Mouse (Mus musculus) G1E (cell line): Measurements from ENCODE around the gene Bglap2.

Experiments used
- CTCF ChIP-seq: IDR thresholded peaks from 2 replicates; pipeline ENCODE4 v1.5.1; 2012; ENCODE audit warnings: low read depth, low read length, inconsistent platforms, mixed read lengths
- GATA1 ChIP-seq: IDR thresholded peaks from 2 replicates; pipeline ENCODE4 v1.6.1; 2012; ENCODE audit warnings: borderline replicate concordance, low read length, inconsistent platforms, mixed read lengths
- TAL1 ChIP-seq: conservative IDR thresholded peaks from 2 replicates; pipeline ENCODE4 v1.6.1; 2012; ENCODE audit warnings: low read depth, low read length, inconsistent platforms, mixed read lengths

DNA sequence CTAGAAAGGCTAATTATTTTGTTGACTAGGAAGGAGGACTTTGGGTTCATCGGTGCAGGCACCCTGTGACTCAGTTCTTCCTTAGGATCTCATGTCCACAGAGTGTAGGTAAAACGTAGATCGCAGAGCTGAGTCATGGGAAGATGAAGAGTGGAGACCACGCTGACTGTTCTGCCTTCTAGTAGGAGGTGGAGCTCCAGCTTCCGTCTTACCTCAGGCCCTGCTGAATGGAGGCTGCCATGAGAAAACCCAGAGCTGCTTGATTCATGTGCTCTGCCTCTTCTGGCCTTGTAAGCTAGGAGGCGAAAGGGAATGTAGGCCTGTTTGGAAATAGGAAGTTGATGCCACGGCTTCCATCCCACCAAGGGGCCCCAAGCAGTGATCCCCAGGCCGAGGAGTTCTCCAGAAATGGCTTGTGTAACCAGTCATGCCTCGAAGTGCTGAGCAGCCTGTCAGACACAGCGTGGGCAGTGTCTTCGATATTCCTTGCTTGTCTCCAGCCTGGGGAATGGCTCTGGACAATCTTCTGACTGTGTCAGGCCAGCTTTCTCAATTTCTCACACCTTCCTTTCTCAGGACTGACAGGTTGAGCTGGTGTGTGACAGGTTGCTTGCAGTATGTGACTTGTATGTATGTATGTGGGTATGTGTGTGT lies 41.0 kb downstream of the Bglap2 start:
- TF ChIP-seq CTCF (no peak), GATA1 (no peak), TAL1 (no peak)
